Mouse (Mus musculus): ENCODE measurements at regions not wholly inside any gene's neighbourhood (a gene's known extent, or its start where the extent isn't known, plus 50 kb on each side); places are given as distances from the start of the nearest gene placed in this dataset.

GRCm38 (mm10) chr15:62190977-62191614 lies 1268.3 kb upstream of the A1bg start:
- DNase-seq (ENCODE audit: low spot score in 2 of 2) = no peak

- no peak for DNase-seq (ENCODE audit: low spot score in 2 of 2)
These were observed 1267.6 kb upstream of the A1bg start for GRCm38 (mm10) chr15:62190224-62190910.

GRCm38 (mm10) chr15:62189565-62190181 lies 1266.9 kb upstream of the A1bg start:
- no peak for DNase-seq (ENCODE audit: low spot score in 2 of 2)

- DNase-seq (ENCODE audit: low spot score in 2 of 2) = no peak
These were observed 1263.7 kb upstream of the A1bg start for GRCm38 (mm10) chr15:62186548-62186947.

- no peak for DNase-seq (ENCODE audit: low spot score in 2 of 2)
These were observed 1261.0 kb upstream of the A1bg start for GRCm38 (mm10) chr15:62183803-62184202.

GRCm38 (mm10) chr15:62181454-62181910 lies 1258.7 kb upstream of the A1bg start:
- no peak for DNase-seq (ENCODE audit: low spot score in 2 of 2)

- no peak for DNase-seq (ENCODE audit: low spot score in 2 of 2)
These were observed 1257.9 kb upstream of the A1bg start for GRCm38 (mm10) chr15:62180718-62181117.

- no peak for DNase-seq (ENCODE audit: low spot score in 2 of 2)
These were observed 1257.0 kb upstream of the A1bg start for GRCm38 (mm10) chr15:62179801-62180200.

GRCm38 (mm10) chr15:62178568-62178967 lies 1255.8 kb upstream of the A1bg start:
- no peak for DNase-seq (ENCODE audit: low spot score in 2 of 2)

- no peak for DNase-seq (ENCODE audit: low spot score in 2 of 2)
These were observed 1255.1 kb upstream of the A1bg start for GRCm38 (mm10) chr15:62177768-62178410.

GRCm38 (mm10) chr15:62176076-62176475 lies 1253.3 kb upstream of the A1bg start:
- no peak for DNase-seq (ENCODE audit: low spot score in 2 of 2)

- no peak for DNase-seq (ENCODE audit: low spot score in 2 of 2)
These were observed 1251.1 kb upstream of the A1bg start for GRCm38 (mm10) chr15:62173633-62174543.

- no peak for DNase-seq (ENCODE audit: low spot score in 2 of 2)
These were observed 1248.8 kb upstream of the A1bg start for GRCm38 (mm10) chr15:62171632-62172031.

GRCm38 (mm10) chr15:62171167-62171566 lies 1248.4 kb upstream of the A1bg start:
- DNase-seq (ENCODE audit: low spot score in 2 of 2) = no peak

- DNase-seq (ENCODE audit: low spot score in 2 of 2) = no peak
These were observed 1247.5 kb upstream of the A1bg start for GRCm38 (mm10) chr15:62170337-62170736.

- DNase-seq (ENCODE audit: low spot score in 2 of 2) = no peak
These were observed 1246.8 kb upstream of the A1bg start for GRCm38 (mm10) chr15:62169591-62170019.

- no peak for DNase-seq (ENCODE audit: low spot score in 2 of 2)
These were observed 1246.3 kb upstream of the A1bg start for GRCm38 (mm10) chr15:62168958-62169590.

- no peak for DNase-seq (ENCODE audit: low spot score in 2 of 2)
These were observed 1245.7 kb upstream of the A1bg start for GRCm38 (mm10) chr15:62168522-62168921.

- DNase-seq (ENCODE audit: low spot score in 2 of 2) = no peak
These were observed 1244.0 kb upstream of the A1bg start for GRCm38 (mm10) chr15:62166786-62167185.

- no peak for DNase-seq (ENCODE audit: low spot score in 2 of 2)
These were observed 1243.2 kb upstream of the A1bg start for GRCm38 (mm10) chr15:62165826-62166500.
